Mouse (Mus musculus): Measurements from ENCODE around the gene Ly6g6f. TPM values are rescaled to one million over a fixed set of nuclear protein-coding genes. Genes with fewer than 3 reads are reported as not detected.
A peak's percentile ranks its signal among the peaks of the same experiment; 100 is the strongest.

Ly6g6f gene
- total RNA-seq, 2 experiments from 2014 or later = not detected

DNA sequence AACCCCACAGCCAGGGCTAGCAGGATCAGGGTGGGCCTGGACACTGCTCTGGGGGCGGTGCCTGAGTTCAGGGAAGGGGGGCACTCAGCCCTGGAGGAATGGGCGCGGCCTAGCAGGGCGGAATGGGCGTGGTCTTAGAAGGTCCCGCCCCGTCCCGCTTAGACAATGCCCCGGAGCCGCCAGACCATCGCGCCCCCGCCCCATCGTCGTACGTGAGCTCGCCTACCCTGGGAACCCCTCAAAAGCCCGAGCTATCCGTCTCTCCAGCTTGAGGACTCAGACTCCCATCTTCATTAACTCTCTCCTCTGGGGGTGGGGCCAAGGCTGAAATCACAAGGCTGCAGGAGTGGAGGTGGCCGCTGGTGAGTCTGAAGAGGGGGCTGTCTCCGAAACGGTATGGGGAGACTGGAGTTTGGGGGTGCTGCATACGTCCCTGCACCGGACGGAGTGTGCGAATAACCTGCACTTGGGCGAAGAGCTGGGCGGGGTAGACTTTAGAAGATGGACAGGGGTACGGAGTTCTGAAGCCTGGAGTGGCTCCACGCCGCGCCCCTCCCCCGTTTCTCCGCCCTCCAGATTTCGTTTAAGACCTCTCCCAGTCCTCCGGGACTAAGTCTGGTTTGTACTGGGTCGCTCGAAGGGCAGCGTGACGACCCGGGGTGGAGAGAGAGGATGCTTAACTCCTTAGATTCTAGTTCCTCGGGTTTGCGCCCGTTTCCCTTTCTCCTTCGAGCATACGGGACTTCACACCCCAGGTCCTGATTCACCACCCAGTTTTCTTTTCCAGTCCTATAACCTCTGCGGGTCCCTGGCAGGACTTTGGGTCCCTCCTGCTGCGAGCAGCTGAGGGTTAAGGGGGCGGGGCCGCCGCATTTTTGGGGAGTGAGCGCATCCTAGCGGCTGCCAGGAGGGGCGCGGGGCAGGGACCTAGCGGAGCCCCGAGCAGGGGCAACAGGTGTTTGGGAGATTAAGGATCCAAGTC is 26.2 kb downstream of the Ly6g6f start, which contains the start of gene Ddah2:
Gene Ddah2, plus strand, starts transcription at position 125 of the 982 bp plus-strand sequence.
- peak; percentile 58 to 74 for DNase-seq (ENCODE audit: extremely low spot score in 1 of 2, low spot score in 1 of 2)

DNA sequence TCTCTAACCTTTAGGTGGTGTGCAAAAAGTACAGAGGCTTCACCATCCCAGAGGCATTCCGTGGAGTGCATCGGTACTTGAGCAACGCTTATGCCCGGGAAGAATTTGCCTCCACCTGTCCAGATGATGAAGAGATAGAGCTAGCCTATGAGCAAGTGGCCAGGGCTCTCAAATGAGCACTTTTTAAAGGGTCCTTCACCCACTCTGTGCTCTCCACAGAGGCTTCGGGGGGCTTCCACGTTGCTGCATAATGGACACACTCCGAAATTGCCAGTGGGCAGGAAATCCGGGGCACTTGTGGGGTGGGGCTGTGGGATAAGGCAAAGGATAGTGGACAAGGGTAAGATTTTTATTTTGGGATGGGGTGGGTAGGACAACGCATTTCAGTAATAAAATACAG is 27.1 kb downstream of the Ly6g6f start:
- DNase-seq (ENCODE audit: extremely low spot score in 1 of 2, low spot score in 1 of 2) = no peak

DNA sequence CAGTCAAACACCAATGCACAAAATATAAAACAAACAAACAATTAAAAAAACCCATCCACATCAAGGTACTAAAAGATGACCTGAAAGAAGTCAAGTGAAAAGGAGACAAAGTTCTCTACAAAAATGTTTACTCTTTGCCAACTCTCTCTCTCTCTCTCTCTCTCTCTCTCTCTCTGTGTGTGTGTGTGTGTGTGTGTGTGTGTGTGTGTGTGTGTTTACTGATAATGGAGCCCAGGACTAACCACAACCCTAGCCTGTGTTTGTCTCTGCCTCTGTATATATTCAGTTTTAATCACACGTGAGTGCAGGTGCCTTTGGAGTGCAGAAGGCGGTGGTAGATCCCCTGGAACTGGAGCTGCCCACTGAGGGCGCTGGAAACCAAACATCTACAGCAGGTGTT is 28.3 kb downstream of the Ly6g6f start:
- DNase-seq (ENCODE audit: extremely low spot score in 1 of 2, low spot score in 1 of 2) = no peak

DNA sequence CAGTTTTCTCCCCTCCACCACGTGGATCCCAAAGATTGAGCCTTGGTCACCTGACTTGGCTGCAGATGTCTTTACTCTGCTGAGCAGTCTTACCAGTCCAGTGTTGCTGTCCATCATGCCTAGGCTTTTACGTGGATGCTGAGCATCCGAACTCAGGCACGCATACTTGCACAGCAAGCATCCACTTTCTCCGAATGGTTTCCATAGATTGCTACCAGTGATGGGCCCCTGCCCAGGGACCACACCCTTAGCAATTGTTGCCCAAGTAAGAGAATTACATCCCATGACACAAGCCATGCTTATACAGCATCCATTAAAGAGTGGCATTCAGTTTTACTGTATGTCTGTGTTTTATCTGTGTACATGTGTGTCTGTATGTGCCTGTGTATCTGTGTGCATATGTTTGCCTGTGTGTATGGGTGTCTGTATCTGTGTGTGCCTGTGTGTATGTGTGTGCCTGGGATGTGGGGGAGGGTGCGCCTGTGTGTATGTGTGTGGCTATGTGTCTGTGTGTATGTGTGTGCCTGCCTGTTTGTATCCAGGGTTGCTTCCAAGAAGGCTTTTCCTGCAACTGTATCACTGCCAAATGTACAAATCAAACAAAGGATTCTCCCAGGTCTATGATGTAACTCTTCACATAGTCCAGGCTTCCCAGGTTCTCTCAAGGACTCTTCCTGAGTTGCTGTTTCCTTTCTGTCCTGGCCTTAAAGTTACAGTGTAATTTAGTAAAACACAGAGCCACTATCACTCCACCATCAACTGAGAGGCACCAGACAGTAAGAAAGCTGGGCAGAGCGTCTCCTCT is 29.5 kb downstream of the Ly6g6f start:
- DNase-seq (ENCODE audit: extremely low spot score in 1 of 2, low spot score in 1 of 2) = no peak

DNA sequence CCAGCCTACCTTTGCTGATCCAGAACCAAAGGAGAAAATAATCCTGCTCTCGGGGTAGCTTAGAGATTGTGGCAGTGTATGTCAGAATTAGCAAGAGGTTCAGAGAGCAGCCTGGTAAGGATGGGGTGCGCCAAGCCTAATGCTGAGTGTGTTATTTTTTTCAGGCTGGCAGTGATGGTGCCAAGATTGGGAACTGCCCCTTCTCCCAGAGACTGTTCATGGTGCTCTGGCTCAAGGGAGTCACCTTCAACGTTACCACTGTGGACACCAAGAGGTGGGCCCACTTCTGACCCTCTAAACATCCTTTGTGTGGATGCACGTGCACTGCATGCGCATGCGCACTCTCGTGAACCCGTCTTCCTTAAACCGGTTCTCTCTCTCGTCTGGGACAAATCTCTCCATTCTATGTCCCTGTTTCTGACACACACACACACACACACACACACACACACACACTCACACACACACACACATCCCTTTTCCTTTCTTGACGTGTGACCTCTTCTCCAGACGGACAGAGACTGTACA is 33.1 kb downstream of the Ly6g6f start:
- no peak for DNase-seq (ENCODE audit: extremely low spot score in 1 of 2, low spot score in 1 of 2)

DNA sequence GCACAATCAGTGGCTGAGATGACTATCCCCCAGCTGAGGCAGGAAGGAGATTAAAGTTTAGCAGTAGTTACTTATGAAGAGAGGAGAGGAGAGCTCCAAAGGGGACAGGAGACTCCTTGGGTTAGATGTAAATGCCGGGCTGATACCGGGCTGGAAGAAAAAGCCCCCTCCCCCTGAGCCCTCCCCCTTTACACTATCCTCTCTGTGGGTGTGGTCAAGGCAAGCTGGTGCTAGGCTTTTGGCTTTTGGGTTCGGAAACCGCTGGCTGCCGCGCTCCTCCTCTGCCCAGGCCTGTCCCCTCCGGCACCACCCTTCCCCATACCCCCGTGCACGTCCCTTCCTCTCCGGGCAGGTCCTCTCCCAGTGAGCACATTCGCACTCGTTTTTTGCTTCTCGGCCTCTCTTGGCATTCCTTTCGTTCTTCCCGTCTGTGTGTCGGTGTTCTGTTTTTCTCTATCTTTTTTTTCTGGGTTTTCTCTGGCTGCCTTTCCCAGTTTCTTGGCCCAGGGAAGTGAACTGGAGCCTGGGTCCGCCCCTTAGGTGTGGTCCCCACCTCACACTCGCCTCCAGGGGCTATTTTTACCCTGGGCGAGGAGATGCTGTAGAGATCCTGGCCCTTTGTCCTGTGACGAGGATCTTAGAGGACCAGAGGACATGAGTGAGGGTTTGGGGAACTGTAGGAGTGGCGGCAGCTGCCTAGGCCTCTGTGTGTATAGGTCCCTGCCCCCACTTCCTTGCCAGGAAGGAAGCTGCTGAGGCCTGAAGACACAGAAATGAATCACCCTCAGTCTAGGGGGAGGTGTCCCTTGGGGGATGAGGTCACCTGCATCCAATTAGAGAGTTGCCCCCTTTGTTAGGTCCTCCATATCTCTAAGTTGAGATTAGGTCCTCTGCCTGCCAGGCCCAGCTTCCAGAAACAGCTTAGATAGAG is 34.0 kb downstream of the Ly6g6f start:
- DNase-seq (ENCODE audit: extremely low spot score in 1 of 2, low spot score in 1 of 2) = no peak

DNA sequence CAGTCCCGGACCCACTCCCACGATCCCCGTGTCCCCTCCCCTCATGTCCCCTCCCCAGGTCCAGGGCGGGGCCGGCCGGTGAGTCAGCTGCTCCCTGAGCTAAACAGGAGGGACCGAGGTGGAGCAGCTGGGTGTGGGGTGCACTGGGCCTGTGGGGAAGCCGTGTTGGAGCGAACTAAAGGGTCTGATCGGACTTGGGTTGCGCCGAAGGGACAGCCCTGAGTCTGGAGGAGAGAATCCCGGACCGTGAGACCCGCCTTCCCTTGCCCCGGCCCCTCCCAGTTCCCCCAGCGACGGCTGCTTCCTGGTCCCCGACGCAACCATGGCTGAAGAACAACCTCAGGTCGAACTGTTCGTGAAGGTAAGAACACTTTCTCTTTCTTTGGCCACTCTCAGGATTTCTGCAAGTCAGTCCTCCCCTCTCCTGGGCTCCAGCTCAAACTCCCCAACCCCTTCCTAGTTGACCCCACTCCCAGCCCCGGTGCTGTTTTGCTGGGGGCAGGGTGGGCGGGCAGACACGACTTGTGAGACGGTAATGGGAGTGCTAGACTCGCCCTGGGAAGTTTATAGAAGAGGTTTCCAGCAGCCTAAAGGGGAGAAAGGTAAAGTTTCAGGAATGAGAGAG is 35.2 kb downstream of the Ly6g6f start:
- DNase-seq (ENCODE audit: extremely low spot score in 1 of 2, low spot score in 1 of 2) = no peak

DNA sequence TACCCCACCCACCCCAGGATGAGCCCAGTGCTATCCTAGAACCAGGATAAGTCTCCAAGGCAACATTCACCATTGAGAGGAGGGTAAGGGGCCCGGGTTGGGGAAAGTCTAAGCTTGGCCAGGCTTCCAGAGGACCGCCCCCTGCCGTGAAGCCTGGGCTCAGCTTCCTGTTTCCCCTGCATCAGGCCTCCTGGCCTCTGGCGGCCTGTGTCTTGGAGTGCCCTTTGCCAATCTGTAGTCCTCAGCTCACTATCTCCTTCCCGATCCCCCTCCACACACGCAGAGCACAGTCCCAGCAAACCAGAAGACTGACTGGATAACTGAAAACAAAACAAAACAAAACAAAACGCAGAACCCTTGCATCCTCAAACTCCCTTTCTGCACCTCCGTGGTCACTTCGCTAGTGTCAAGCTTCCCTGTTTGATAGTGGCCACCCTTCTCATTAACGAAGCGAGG is 35.8 kb downstream of the Ly6g6f start, which contains the start of gene Clic1:
Gene Clic1, plus strand, starts transcription at position 406 of the 456 bp plus-strand sequence.
- no peak for DNase-seq (ENCODE audit: extremely low spot score in 1 of 2, low spot score in 1 of 2)

DNA sequence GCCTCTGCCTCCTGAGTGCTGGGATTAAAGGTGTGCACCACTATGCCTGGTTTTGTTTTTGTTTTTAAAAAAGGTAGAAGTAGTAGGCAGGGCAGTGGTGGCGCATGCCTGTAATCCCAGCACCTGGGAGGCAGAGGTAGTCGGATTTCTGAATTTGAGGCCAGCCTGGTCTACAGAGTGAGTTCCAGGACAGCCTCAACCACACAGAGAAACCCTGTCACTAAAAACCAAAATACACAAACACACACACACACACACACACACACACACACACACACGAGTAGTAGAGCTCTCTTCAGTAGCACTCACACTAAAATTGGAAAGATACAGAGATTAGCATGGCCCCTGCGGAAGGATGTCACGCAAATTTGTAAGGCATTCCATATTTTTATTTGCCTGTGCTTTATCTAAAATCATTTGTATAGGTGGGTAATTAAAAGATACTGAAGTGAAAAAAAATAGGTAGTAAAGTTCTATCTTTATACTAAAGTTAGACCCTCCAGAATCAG is 36.4 kb downstream of the Ly6g6f start:
- no peak for DNase-seq (ENCODE audit: extremely low spot score in 1 of 2, low spot score in 1 of 2)

DNA sequence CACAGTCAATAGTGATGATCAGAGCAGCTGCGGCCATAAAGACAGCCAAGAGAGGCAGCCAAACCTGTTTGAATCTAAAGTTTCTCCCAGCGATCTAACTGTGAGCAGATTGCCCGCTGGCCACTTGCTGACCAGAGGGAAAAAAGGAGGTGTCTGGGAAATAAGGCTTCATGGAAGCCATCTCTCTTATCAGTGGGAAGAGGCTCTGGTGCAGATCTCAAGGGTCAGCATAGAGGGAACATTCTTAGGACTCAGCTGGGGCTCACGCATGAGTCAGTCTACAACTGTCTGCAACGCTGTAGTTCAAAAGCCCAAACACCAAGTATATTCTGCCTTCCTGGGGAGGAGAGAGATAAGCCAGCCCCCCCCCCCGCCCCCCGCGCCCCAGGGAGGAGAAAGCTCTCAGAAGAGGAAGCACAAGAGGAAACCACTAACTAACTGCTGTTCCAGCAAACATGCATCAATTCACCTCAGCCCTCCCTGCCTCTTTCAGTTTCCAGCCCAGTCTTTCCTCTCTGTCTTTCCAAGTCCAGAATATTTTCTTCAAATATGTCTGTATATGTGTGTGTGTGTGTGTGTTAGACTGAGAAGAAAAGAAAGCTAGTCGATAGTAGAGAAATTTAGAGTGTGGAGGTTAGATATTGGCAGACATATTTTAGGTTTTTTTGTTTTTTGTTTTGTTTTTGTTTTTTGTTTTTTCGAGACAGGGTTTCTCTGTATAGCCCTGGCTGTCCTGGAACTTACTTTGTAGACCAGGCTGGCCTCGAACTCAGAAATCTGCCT is 37.1 kb downstream of the Ly6g6f start:
- no peak for DNase-seq (ENCODE audit: extremely low spot score in 1 of 2, low spot score in 1 of 2)

DNA sequence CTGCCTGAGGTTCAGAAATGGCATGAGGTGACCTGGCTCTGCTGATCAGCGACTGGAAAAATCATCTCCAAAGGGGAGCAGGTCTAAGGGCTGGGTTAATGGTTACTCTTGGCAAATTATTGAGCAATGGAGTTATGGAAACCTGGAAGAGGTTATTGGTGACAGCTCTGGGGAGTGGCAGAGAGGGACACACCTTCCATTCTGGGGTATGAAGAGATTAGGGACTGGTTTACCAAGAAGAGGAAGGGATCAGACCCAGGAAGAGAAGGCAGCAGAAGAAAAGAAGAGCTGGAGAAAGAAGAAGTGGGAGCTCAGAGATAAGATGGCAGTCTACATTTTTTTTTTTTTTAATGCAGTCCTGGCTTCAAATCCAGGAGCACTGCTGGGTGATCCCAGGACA is 37.7 kb downstream of the Ly6g6f start:
- no peak for DNase-seq (ENCODE audit: extremely low spot score in 1 of 2, low spot score in 1 of 2)

DNA sequence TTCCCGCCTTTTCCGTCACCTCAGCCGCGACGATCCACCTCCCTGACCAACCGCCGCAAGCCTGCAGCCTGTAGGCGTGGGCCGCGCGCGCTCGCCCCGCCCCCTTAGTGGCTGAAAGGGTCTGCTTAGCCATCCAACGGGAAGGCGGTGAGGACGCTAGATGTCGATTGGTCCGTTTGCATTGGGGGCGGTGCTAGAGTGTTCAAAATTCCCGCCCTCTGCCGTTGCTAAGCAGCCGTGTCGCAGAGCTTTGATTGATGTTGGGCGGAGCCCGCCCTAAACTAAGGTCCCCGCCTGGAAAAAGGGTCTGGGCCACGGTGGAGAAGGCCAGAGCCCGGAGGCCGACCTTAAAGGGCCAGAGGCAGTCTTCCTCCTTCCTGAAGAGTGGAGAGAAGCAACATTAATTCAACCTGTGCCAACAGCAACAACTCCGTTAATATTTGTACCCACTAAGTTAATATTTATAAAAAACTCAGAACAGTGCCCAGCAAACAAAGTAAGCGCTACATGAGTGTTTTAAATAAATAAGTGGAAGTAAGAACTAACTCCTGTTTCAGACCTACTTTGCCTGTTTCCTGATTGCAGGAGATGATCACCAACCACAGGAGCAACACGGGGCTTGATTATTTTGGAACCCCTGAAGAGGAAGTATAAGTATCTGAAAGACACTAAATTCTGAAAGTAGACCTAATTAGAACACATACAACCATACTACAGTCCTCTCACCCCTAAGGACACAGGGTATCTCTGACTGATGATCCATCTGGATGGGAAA is 38.5 kb downstream of the Ly6g6f start, which contains the start of gene Msh5:
Gene Msh5, minus strand, starts transcription at position 65 of the 775 bp plus-strand sequence.
- DNase-seq (ENCODE audit: extremely low spot score in 1 of 2, low spot score in 1 of 2) = peak; percentile 69 to 84

DNA sequence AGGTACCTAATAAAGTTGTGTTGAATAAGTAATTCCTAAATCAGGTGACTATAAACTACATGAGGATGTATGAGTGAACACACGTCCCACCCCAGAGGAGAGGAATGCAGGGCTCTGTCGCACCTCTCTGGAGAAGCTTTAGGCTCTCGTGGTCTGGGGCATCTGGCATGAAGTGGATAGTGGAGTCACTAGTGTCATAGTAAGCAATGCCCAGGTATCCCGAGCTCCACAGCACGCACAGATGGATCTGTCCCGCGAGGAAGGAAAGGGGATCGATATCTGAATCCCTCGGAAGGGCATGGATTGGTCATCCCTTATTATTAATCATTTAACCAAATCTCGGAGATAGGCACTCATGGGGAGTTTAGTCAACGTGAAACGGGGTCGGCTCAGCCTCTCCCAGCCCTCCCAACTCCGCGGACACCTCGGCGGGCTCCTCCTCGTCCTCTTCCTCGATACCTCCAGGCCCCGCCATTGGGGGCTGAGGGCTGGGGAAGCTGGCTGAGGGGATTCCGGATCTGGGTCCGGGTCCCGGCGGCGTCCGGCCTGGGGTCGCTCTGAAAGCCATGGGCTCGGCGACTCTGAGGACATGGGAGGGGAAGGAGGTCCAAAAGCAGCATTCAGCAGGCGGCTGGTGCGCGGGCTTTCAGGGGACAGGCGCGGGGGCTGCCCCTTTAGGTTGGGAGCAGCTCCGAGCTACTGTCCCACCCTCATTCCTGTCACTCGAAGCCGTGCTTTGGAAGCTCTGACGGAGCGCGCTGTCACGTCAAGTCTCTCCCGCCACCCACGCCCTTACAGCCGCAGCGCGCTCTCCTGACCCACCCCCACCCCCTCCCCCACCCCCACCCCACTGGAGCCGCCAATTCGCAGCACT is 39.4 kb downstream of the Ly6g6f start:
- no peak for DNase-seq (ENCODE audit: extremely low spot score in 1 of 2, low spot score in 1 of 2)

DNA sequence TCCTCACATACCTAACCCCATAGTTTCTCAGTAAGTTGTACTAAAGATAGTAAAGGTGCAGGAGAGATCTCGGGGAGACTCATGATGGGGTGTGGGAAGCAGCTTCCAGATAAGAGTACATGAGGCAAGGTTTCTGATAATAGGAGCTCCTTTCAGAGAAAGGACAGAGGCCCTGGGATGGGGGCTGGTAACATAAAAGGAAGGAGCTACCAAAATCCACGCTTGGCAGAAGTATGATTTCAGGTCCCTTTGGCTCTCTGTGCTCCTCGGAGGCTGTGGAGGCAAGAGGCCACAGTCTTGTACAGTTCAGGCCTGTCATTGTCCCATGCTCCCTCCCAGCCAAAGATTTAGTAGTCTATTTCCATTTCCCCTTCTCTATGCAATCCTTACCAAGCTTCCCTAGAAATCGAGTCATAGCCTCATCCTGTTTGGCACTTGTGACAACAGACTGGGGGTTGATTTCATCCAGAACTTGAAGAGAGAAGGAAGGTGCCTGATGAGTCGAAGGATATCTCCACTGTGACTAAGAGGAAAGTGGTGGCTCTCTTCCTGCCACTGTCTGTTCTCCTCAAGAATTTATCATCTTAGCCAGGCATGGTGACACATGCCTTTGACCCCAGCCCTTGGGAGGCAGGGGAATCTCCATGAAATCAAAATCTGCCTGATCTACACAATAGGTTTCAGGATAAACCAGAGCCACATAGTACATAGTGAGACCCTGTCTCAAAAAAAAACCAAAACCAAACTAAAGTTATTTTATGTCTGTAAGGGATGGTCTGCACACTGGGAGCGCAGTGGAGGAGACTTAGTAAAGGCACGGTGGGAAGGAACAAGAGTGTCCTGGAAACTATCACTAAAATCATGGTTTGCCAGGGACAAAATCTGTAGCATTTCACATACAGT is 40.3 kb downstream of the Ly6g6f start:
- DNase-seq (ENCODE audit: extremely low spot score in 1 of 2, low spot score in 1 of 2) = no peak

DNA sequence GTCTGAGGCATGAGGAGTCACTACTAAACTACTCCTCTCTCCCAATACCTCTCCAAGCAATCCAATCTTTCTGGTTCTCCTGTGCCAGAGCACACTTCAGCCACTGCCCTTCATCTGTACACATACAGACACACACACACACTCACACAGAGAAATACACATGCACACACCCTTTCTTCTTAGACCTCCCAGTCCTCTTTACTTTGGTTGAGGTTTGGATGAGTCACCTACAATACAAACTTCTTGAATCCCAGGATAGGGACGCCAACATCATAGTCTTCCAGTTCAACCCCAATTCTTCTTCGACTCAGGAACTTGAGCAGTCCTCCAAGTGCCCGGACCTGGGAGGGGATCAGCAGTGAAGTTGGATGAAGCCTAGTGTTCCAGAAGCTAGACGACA is 41.6 kb downstream of the Ly6g6f start:
- no peak for DNase-seq (ENCODE audit: extremely low spot score in 1 of 2, low spot score in 1 of 2)
